Mouse (Mus musculus): ENCODE data around the gene Defb25. TPM values are rescaled to one million over a fixed set of nuclear protein-coding genes. Genes with fewer than 3 reads are reported as not detected.

Gene Defb25
- polyA plus RNA-seq, 1 experiment from 2014 or later: 39.6 TPM

- Histone ChIP-seq H3K27ac (peak overlapping the region; percentile 94), H3K4me3 (replicated peaks; ENCODE audit: low read depth, low read length) (no peak overlapping the region), H3K27me3 (ENCODE audit: insufficient read depth, low read length) (no peaks in the 10 kb centered on the region), H3K4me2 (ENCODE audit: low read length) (no peak overlapping the region), H3K4me1 (replicated peaks; ENCODE audit: insufficient read depth, low read length) (peaks cover 20% of the 10 kb centered on the region), H3K36me3 (ENCODE audit: insufficient read depth, low read length) (peaks cover 7% of the 10 kb centered on the region; the same call in 1 of the 2 replicates), H3K9ac (ENCODE audit: low read depth, low read length) (0 out of 2 replicates have a peak overlapping the region, but pooled peaks have one; percentile 18), H3K9me3 (replicated peaks; ENCODE audit: low read length) (no peaks in the 10 kb centered on the region)
- DNase-seq (ENCODE audit: low spot score) (no peak), ATAC-seq (replicated peaks; ENCODE audit: low FRiP score, low read depth) (no peak)
- 38% methylated on average over 4 of the region's 4 CpGs for whole genome bisulfite sequencing
- TF ChIP-seq CTCF (IDR thresholded peaks at IDR 0.05; ENCODE audit: low read depth): no peak
Observed at GRCm38 (mm10) chr2:152637381-152637780, 14.5 kb upstream of the Defb25 start.

GRCm38 (mm10) chr2:152637006-152637322, 14.1 kb upstream of the Defb25 start:
- 0 out of 2 replicates have a peak overlapping the region, but pooled peaks have one; percentile 18 for H3K9ac ChIP-seq (ENCODE audit: low read depth, low read length)
- peak overlapping the region; percentile 94 for H3K27ac ChIP-seq

GRCm38 (mm10) chr2:152636246-152637005, 13.6 kb upstream of the Defb25 start:
- WGBS: 15% methylated on average over 23 of the region's 23 CpGs
- Histone ChIP-seq H3K36me3 (ENCODE audit: insufficient read depth, low read length) (peaks cover 7% of the 10 kb centered on the region; the same call in 1 of the 2 replicates), H3K4me3 (replicated peaks; ENCODE audit: low read depth, low read length) (no peak overlapping the region), H3K4me2 (ENCODE audit: low read length) (peak overlapping the region; percentile 9; the same call in 1 of the 2 replicates), H3K27me3 (ENCODE audit: insufficient read depth, low read length) (no peaks in the 10 kb centered on the region), H3K9ac (ENCODE audit: low read depth, low read length) (0 out of 2 replicates have a peak overlapping the region, but pooled peaks have one; percentile 18), H3K4me1 (replicated peaks; ENCODE audit: insufficient read depth, low read length) (peaks cover 24% of the 10 kb centered on the region), H3K9me3 (replicated peaks; ENCODE audit: low read length) (no peaks in the 10 kb centered on the region), H3K27ac (peak overlapping the region; percentile 94)
- peak; percentile 71 for ATAC-seq (replicated peaks; ENCODE audit: low FRiP score, low read depth)
- no peak for TF ChIP-seq CTCF (IDR thresholded peaks at IDR 0.05; ENCODE audit: low read depth)
- DNase-seq (ENCODE audit: low spot score): peak; percentile 94

More at GRCm38 (mm10) chr2:152637006-152637322, 14.1 kb upstream of the Defb25 start:
- H3K36me3 ChIP-seq (ENCODE audit: insufficient read depth, low read length): peaks cover 7% of the 10 kb centered on the region; the same call in 1 of the 2 replicates
- H3K4me3 ChIP-seq (replicated peaks; ENCODE audit: low read depth, low read length): no peak overlapping the region
- no peak for TF ChIP-seq CTCF (IDR thresholded peaks at IDR 0.05; ENCODE audit: low read depth)
- H3K9me3 ChIP-seq (replicated peaks; ENCODE audit: low read length): no peaks in the 10 kb centered on the region
- DNase-seq (ENCODE audit: low spot score) (no peak), ATAC-seq (replicated peaks; ENCODE audit: low FRiP score, low read depth) (no peak)
- 32% methylated on average over 6 of the region's 6 CpGs for WGBS
- H3K27me3 ChIP-seq (ENCODE audit: insufficient read depth, low read length): no peaks in the 10 kb centered on the region
- H3K4me2 ChIP-seq (ENCODE audit: low read length): no peak overlapping the region; the same call in 1 of the 2 replicates
- H3K4me1 ChIP-seq (replicated peaks; ENCODE audit: insufficient read depth, low read length): peaks cover 24% of the 10 kb centered on the region

- WGBS: 81% methylated on average over 29 of the region's 29 CpGs
- peak overlapping the region; percentile 39; the same call in 1 of the 2 replicates for H3K27ac ChIP-seq
- H3K4me1 ChIP-seq (replicated peaks; ENCODE audit: insufficient read depth, low read length): peaks cover 32% of the 10 kb centered on the region
Observed at GRCm38 (mm10) chr2:152634311-152634710, 11.5 kb upstream of the Defb25 start.

GRCm38 (mm10) chr2:152633334-152633733, 10.5 kb upstream of the Defb25 start:
- Histone ChIP-seq H3K4me2 (ENCODE audit: low read length) (peak overlapping the region; percentile 18; the same call in 1 of the 2 replicates), H3K27ac (peak overlapping the region; percentile 62), H3K9ac (ENCODE audit: low read depth, low read length) (no peak overlapping the region), H3K4me3 (replicated peaks; ENCODE audit: low read depth, low read length) (no peak overlapping the region), H3K36me3 (ENCODE audit: insufficient read depth, low read length) (peaks cover 12% of the 10 kb centered on the region; the same call in 1 of the 2 replicates), H3K9me3 (replicated peaks; ENCODE audit: low read length) (no peaks in the 10 kb centered on the region), H3K27me3 (ENCODE audit: insufficient read depth, low read length) (no peaks in the 10 kb centered on the region), H3K4me1 (replicated peaks; ENCODE audit: insufficient read depth, low read length) (peaks cover 36% of the 10 kb centered on the region)
- TF ChIP-seq CTCF (IDR thresholded peaks at IDR 0.05; ENCODE audit: low read depth): no peak
- no peak for ATAC-seq (replicated peaks; ENCODE audit: low FRiP score, low read depth)
- WGBS: 34% methylated on average over 17 of the region's 17 CpGs
- no peak for DNase-seq (ENCODE audit: low spot score)

More at GRCm38 (mm10) chr2:152634311-152634710, 11.5 kb upstream of the Defb25 start:
- DNase-seq (ENCODE audit: low spot score) (no peak), ATAC-seq (replicated peaks; ENCODE audit: low FRiP score, low read depth) (no peak)
- H3K4me2 ChIP-seq (ENCODE audit: low read length): no peak overlapping the region
- no peak overlapping the region for H3K4me3 ChIP-seq (replicated peaks; ENCODE audit: low read depth, low read length)
- no peaks in the 10 kb centered on the region for H3K27me3 ChIP-seq (ENCODE audit: insufficient read depth, low read length)
- peaks cover 12% of the 10 kb centered on the region; the same call in 1 of the 2 replicates for H3K36me3 ChIP-seq (ENCODE audit: insufficient read depth, low read length)
- H3K9me3 ChIP-seq (replicated peaks; ENCODE audit: low read length): no peaks in the 10 kb centered on the region
- TF ChIP-seq CTCF (IDR thresholded peaks at IDR 0.05; ENCODE audit: low read depth): no peak
- no peak overlapping the region for H3K9ac ChIP-seq (ENCODE audit: low read depth, low read length)

- no peak for DNase-seq (ENCODE audit: low spot score)
- no peak overlapping the region for H3K4me3 ChIP-seq (replicated peaks; ENCODE audit: low read depth, low read length)
- H3K4me2 ChIP-seq (ENCODE audit: low read length): peak overlapping the region; percentile 74
- no peak overlapping the region for H3K9ac ChIP-seq (ENCODE audit: low read depth, low read length)
- H3K9me3 ChIP-seq (replicated peaks; ENCODE audit: low read length): no peaks in the 10 kb centered on the region
- no peaks in the 10 kb centered on the region for H3K27me3 ChIP-seq (ENCODE audit: insufficient read depth, low read length)
- peaks cover 12% of the 10 kb centered on the region; the same call in 1 of the 2 replicates for H3K36me3 ChIP-seq (ENCODE audit: insufficient read depth, low read length)
- TF ChIP-seq CTCF (IDR thresholded peaks at IDR 0.05; ENCODE audit: low read depth): no peak
- no peak for ATAC-seq (replicated peaks; ENCODE audit: low FRiP score, low read depth)
- 78% methylated on average over 6 of the region's 6 CpGs for WGBS
- peaks cover 24% of the 10 kb centered on the region for H3K4me1 ChIP-seq (replicated peaks; ENCODE audit: insufficient read depth, low read length)
- no peak overlapping the region for H3K27ac ChIP-seq
Observed at GRCm38 (mm10) chr2:152629904-152630303, 7.1 kb upstream of the Defb25 start.
